Mouse (Mus musculus) T-cell, adult 66 days (primary cell): ENCODE data around the gene Pole4. TPM values are rescaled to one million over a fixed set of nuclear protein-coding genes. Genes with fewer than 3 reads are reported as not detected.

Experiments
- total RNA-seq, 2 experiments: library from RNA; stranded (reverse); gene quantifications; 3 replicates in 1 of 2; 4 replicates in 1 of 2; pipeline ENCODE4 v1.2.4; 2023

The Pole4 gene
- total RNA-seq = 10 to 100 TPM; 65.0 to 70.1 TPM

DNA sequence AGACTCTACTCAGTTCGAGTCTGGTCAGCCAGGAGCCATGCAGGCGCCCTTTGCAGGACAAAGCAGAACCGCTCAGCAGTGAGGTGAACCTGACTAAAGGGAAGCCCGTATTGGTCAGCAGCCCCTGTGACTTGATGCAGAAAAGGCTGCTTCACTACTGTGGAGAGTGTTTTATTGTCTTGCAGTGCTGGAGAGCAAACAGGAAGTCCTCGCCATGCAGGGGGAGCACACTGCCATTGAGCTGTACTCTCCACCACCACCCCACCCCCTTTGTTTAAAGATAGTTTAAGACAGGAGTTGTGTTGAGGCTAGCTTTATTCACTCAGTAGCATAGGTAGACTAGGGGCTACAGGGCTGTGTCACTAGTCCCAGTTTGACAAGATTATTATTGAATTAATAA lies at the start of gene Pole4:
Gene Pole4 (minus strand): TSS at position 145 of the 400 bp plus-strand sequence.

Other genes with a start within 250 kb of the Pole4 start
- gene Hk2, start 69.1 kb upstream of the Pole4 start, total RNA-seq = 1 to 10 TPM; 1.8 to 2.8 TPM
- gene Sema4f, start 234.4 kb upstream of the Pole4 start, total RNA-seq = 10 to 100 TPM; 27.3 to 28.7 TPM
- not detected for gene M1ap, start 241.5 kb upstream of the Pole4 start, total RNA-seq